Mouse (Mus musculus) heart, postnatal 0 days (tissue): ENCODE measurements at regions not wholly inside any gene's neighbourhood (a gene's known extent, or its start where the extent isn't known, plus 50 kb on each side); places are given as distances from the start of the nearest gene placed in this dataset.

Source experiments
- ATAC-seq: fragments of 200-750 bp; cut with Nextera tagmentation; 2 replicates; pipeline ENCODE4 v1.8.0; 2017; ENCODE audit warnings: low read depth, moderate number of reproducible peaks, moderate library complexity; ENCODE audit not compliant: insufficient read depth
- DNase-seq: peaks from one replicate; pipeline ENCODE4 v3.0.0-alpha.2; 2016; ENCODE audit warnings: low spot score
- H3K27ac ChIP-seq: fragments of 300-500 bp; sonication (generic); 2 replicates; pipeline ENCODE4 v1.5.1; 2014; ENCODE audit warnings: low read depth, mild to moderate bottlenecking
- H3K27me3 ChIP-seq: fragments of 300-500 bp; sonication (generic); 2 replicates; pipeline ENCODE4 v1.6.1; 2014; ENCODE audit warnings: low read length, mixed read lengths; ENCODE audit not compliant: control insufficient read depth, insufficient read depth
- H3K36me3 ChIP-seq: fragments of 300-500 bp; sonication (generic); replicated peaks from 2 replicates; pipeline ENCODE4 v1.6.1; 2014; ENCODE audit warnings: low read length, mixed read lengths; ENCODE audit not compliant: control insufficient read depth, insufficient read depth
- H3K4me1 ChIP-seq: fragments of 300-500 bp; sonication (generic); 2 replicates; pipeline ENCODE4 v1.6.1; 2014; ENCODE audit warnings: antibody characterized with exemption; ENCODE audit not compliant: control insufficient read depth, insufficient read depth
- H3K4me2 ChIP-seq: fragments of 300-500 bp; sonication (generic); 2 replicates; pipeline ENCODE4 v1.6.1; 2014; ENCODE audit warnings: low read depth, mild to moderate bottlenecking, low read length, moderate library complexity
- H3K4me3 ChIP-seq: fragments of 300-500 bp; sonication (generic); 2 replicates; pipeline ENCODE4 v1.5.1; 2014; ENCODE audit warnings: low read depth, low read length
- H3K9ac ChIP-seq: fragments of 300-500 bp; sonication (generic); replicated peaks from 2 replicates; pipeline ENCODE4 v1.6.1; 2014; ENCODE audit warnings: low read depth, low read length, mixed read lengths
- H3K9me3 ChIP-seq: fragments of 300-500 bp; sonication (generic); replicated peaks from 2 replicates; pipeline ENCODE4 v1.6.1; 2016; ENCODE audit warnings: low read length; ENCODE audit not compliant: control insufficient read depth
- CTCF ChIP-seq: IDR thresholded peaks from 2 replicates; pipeline ENCODE4 v1.5.1; 2016; ENCODE audit warnings: antibody characterized with exemption, control low read depth, low read depth
- EP300 ChIP-seq: IDR thresholded peaks from 2 replicates; pipeline ENCODE4 v1.6.1; 2016; ENCODE audit warnings: antibody characterized with exemption, low read depth
- WGBS: fragments of 180-500 bp; shearing (Covaris S2); extraction: QIAGEN DNeasy Blood & Tissue Kit; methylation state at CpG from one replicate; pipeline ENCODE4 v1.1.7; 2014; 5-methylcytosine and 5-hydroxymethylcytosine counted together

GRCm38 (mm10) chr9:120808741-120809425, 120.1 kb upstream of the Ctnnb1 start:
- Histone ChIP-seq H3K27ac (no peak overlapping the region), H3K4me3 (no peak overlapping the region), H3K9me3 (no peaks in the 10 kb centered on the region), H3K27me3 (no peaks in the 10 kb centered on the region), H3K9ac (no peak overlapping the region), H3K4me2 (no peak overlapping the region), H3K4me1 (no peaks in the 10 kb centered on the region), H3K36me3 (no peaks in the 10 kb centered on the region)
- TF ChIP-seq CTCF (no peak), EP300 (no peak)
- WGBS, result 66% methylated on average over 4 of the region's 4 CpGs
- no peak for DNase-seq
- ATAC-seq, result no peak

- TF ChIP-seq EP300 (no peak), CTCF (no peak)
- no peak for ATAC-seq
- Histone ChIP-seq H3K36me3 (no peaks in the 10 kb centered on the region), H3K4me3 (no peak overlapping the region), H3K4me2 (no peak overlapping the region), H3K27me3 (no peaks in the 10 kb centered on the region), H3K4me1 (no peaks in the 10 kb centered on the region), H3K9me3 (no peaks in the 10 kb centered on the region), H3K27ac (no peak overlapping the region), H3K9ac (no peak overlapping the region)
- no peak for DNase-seq
- WGBS, result 56% methylated on average over 3 of the region's 3 CpGs
Observed at GRCm38 (mm10) chr9:120811522-120811921, 117.5 kb upstream of the Ctnnb1 start.

- Histone ChIP-seq H3K4me2 (peak overlapping the region; percentile 14; the same call in 1 of the 2 replicates), H3K36me3 (no peaks in the 10 kb centered on the region), H3K4me1 (no peaks in the 10 kb centered on the region), H3K27ac (no peak overlapping the region), H3K9me3 (no peaks in the 10 kb centered on the region), H3K9ac (no peak overlapping the region), H3K27me3 (no peaks in the 10 kb centered on the region), H3K4me3 (no peak overlapping the region)
- WGBS, result 54% methylated on average over 17 of the region's 17 CpGs
- ATAC-seq, result no peak
- TF ChIP-seq CTCF (no peak), EP300 (no peak)
- no peak for DNase-seq
Observed at GRCm38 (mm10) chr9:120812667-120813210, 116.3 kb upstream of the Ctnnb1 start.

- no peak for TF ChIP-seq CTCF
- no peak for TF ChIP-seq EP300
- WGBS, result 69% methylated on average over 4 of the region's 4 CpGs
- Histone ChIP-seq H3K9me3 (no peaks in the 10 kb centered on the region), H3K9ac (no peak overlapping the region), H3K36me3 (no peaks in the 10 kb centered on the region), H3K4me3 (no peak overlapping the region), H3K4me1 (no peaks in the 10 kb centered on the region), H3K4me2 (no peak overlapping the region), H3K27me3 (no peaks in the 10 kb centered on the region), H3K27ac (no peak overlapping the region)
- ATAC-seq (no peak), DNase-seq (no peak)
Observed at GRCm38 (mm10) chr9:120814286-120814685, 114.7 kb upstream of the Ctnnb1 start.

GRCm38 (mm10) chr9:120818726-120819317, 110.2 kb upstream of the Ctnnb1 start:
- Histone ChIP-seq H3K27ac (no peak overlapping the region), H3K4me1 (no peaks in the 10 kb centered on the region), H3K4me3 (no peak overlapping the region), H3K4me2 (no peak overlapping the region), H3K27me3 (no peaks in the 10 kb centered on the region), H3K9ac (no peak overlapping the region), H3K9me3 (no peaks in the 10 kb centered on the region), H3K36me3 (no peaks in the 10 kb centered on the region)
- ATAC-seq (no peak), DNase-seq (no peak)
- WGBS, result 91% methylated on average over 22 of the region's 22 CpGs
- no peak for TF ChIP-seq CTCF
- TF ChIP-seq EP300, result no peak
